Mouse (Mus musculus): ENCODE measurements at regions not wholly inside any gene's neighbourhood (a gene's known extent, or its start where the extent isn't known, plus 50 kb on each side); places are given as distances from the start of the nearest gene placed in this dataset.

DNA sequence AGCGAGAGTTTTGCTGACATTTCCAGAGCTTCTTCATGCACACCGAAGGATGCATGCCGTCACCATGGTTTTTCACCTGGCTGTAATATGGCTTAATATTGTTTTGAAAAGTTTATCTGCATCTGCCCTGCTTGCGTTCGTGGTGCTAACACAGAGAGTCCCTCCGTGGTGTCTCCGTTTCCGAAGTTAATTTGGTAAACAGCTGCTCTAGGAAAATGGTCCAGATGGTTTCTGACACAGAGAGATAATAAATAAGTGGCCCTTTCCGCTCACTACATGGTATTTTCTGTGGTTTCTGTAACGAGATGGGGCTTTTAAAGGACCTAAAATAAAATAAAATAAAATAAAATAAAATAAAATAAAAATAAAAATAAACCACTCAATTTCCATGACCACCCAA is 195.1 kb upstream of the Jmjd1c start:
- TF ChIP-seq CTCF (conservative IDR thresholded peaks at IDR 0.05; ENCODE audit: low read length) (no peak), NANOG (IDR thresholded peaks at IDR 0.05; ENCODE audit: borderline replicate concordance, low read length) (no peak), POU5F1 (IDR thresholded peaks at IDR 0.05; ENCODE audit: borderline replicate concordance, low read length) (no peak)
